Mouse (Mus musculus) G1E (cell line): ENCODE measurements around the gene Cubn. TPM values are rescaled to one million over a fixed set of nuclear protein-coding genes. Genes with fewer than 3 reads are reported as not detected.

Source experiments
- ATAC-seq: 2 replicates; pipeline ENCODE4 v1.8.0; 2016; ENCODE audit warnings: mild to moderate bottlenecking; ENCODE audit not compliant: insufficient number of reproducible peaks, poor library complexity, low FRiP score, severe bottlenecking; ENCODE audit errors: extremely low read depth
- DNase-seq: peaks from one replicate; pipeline ENCODE4 v3.0.0; 2012; ENCODE audit warnings: low spot score
- H3K27me3 ChIP-seq: 2 replicates; pipeline ENCODE4 v1.6.1; 2012; ENCODE audit warnings: mild to moderate bottlenecking, low read length, inconsistent platforms; ENCODE audit not compliant: insufficient read depth
- H3K36me3 ChIP-seq: replicated peaks from 2 replicates; pipeline ENCODE3; 2012; ENCODE audit warnings: mild to moderate bottlenecking, inconsistent platforms
- H3K4me1 ChIP-seq: 2 replicates; pipeline ENCODE4 v1.6.1; 2012; ENCODE audit warnings: low read depth, low read length, inconsistent platforms, mixed read lengths; ENCODE audit not compliant: insufficient read depth
- H3K4me3 ChIP-seq: 2 replicates; pipeline ENCODE4 v1.5.1; 2012; ENCODE audit warnings: low read depth, mild to moderate bottlenecking, inconsistent platforms, low read length, moderate library complexity, mixed read lengths
- H3K9me3 ChIP-seq: replicated peaks from 2 replicates; pipeline ENCODE4 v1.6.1; 2012; ENCODE audit warnings: inconsistent platforms
- CTCF ChIP-seq: IDR thresholded peaks from 2 replicates; pipeline ENCODE4 v1.5.1; 2012; ENCODE audit warnings: low read depth, low read length, inconsistent platforms, mixed read lengths
- GATA1 ChIP-seq: IDR thresholded peaks from 2 replicates; pipeline ENCODE4 v1.6.1; 2012; ENCODE audit warnings: borderline replicate concordance, low read length, inconsistent platforms, mixed read lengths
- GATA2 ChIP-seq: IDR thresholded peaks from 2 replicates; pipeline ENCODE4 v1.6.1; 2012; ENCODE audit warnings: low read depth, low read length, inconsistent platforms, borderline replicate concordance
- POLR2AphosphoS5 ChIP-seq: IDR thresholded peaks from 2 replicates; pipeline ENCODE4 v1.6.1; 2012; ENCODE audit warnings: low read depth, low read length, inconsistent platforms; ENCODE audit not compliant: insufficient replicate concordance
- TAL1 ChIP-seq: conservative IDR thresholded peaks from 2 replicates; pipeline ENCODE4 v1.6.1; 2012; ENCODE audit warnings: low read depth, low read length, inconsistent platforms, mixed read lengths
- polyA plus RNA-seq: library from polyadenylated mRNA; stranded (reverse); fragments of >175 nt; gene quantifications from 2 replicates; pipeline ENCODE4 v1.2.3, GENCODE M21; 2012
- total RNA-seq, 2 experiments: library from RNA; stranded (forward) in 1 of 2; stranded (reverse) in 1 of 2; fragments of 200-1000 nt in 1 of 2; fragments of >200 nt in 1 of 2; fragmentation: Nextera tagmentation in 1 of 2; gene quantifications; 2 replicates each; pipeline ENCODE4 v1.2.3; 2014 to 2017

Gene Cubn
- total and polyA plus RNA-seq, 3 experiments, result 0.16 TPM; not detected in 2

DNA sequence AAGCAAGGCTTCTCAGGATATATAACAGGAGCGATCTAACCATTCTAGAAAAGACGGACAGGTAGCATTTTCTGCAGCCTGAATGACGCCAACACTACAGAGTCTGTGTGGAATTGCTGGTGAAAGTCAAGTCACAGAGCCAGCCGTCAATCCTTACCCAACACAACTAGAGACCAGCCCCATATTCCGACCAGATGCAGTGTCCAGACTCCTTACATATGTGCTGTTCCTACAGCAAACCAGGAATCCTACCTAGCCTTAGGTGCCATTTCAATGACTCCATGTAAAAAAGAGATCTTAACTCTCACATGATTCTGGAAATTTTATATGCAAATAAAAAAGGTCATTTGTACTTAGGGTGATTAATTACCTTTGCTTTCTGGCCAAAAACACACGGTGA is 259.3 kb downstream of the Cubn start:
- H3K4me1 ChIP-seq, result no peaks in the 10 kb centered on the region
- no peak for DNase-seq
- H3K9me3 ChIP-seq, result no peaks in the 10 kb centered on the region
- no peak for ATAC-seq
- no peaks in the 10 kb centered on the region for H3K27me3 ChIP-seq
- no peak overlapping the region for H3K4me3 ChIP-seq
- TF ChIP-seq GATA2 (no peak), TAL1 (no peak), GATA1 (no peak), CTCF (no peak)
- H3K36me3 ChIP-seq, result no peaks in the 10 kb centered on the region

DNA sequence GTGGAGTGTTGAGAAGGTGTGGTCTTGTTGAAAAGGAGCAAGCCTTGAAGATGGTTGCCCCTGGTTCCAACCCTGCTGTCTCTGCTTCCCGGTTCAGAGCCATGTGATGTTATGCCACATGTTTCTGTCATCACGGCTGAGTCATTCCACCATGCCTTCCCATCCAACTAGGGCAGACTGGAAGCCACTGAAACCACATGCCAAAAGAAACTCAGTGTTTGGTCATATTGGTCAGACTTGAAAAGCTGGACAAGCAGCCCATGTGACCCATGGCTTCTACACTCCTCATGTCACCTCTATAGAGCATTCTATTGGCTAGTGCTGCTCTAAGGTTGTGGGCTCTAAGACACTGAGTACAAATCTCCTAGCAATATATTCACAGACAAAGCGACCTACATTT is 261.9 kb downstream of the Cubn start:
- H3K4me1 ChIP-seq, result no peaks in the 10 kb centered on the region
- H3K9me3 ChIP-seq, result no peaks in the 10 kb centered on the region
- H3K36me3 ChIP-seq, result no peaks in the 10 kb centered on the region
- DNase-seq, result no peak
- no peaks in the 10 kb centered on the region for H3K27me3 ChIP-seq
- no peak overlapping the region for H3K4me3 ChIP-seq
- no peak for ATAC-seq
- TF ChIP-seq GATA1, result no peak
- no peak for TF ChIP-seq TAL1
- no peak for TF ChIP-seq CTCF
- TF ChIP-seq GATA2, result no peak
- TF ChIP-seq POLR2AphosphoS5, result no peak

Other genes with a start within 250 kb of the Cubn start
- gene Rsu1, start 220.4 kb downstream of the Cubn start, total RNA-seq (2014; fragmentation: Nextera tagmentation), result 55.5 and 62.5 TPM in 2 replicates
- 54.5 and 58.6 TPM in 2 replicates for gene Rsu1, start 220.4 kb downstream of the Cubn start, total RNA-seq (2017)
- 3.0 and 3.3 TPM in 2 replicates for gene Rsu1, start 220.4 kb downstream of the Cubn start, polyA plus RNA-seq
- gene Trdmt1, start 52.9 kb upstream of the Cubn start, total RNA-seq (2014; fragmentation: Nextera tagmentation), result 20.2 and 22.4 TPM in 2 replicates
- gene Trdmt1, start 52.9 kb upstream of the Cubn start, total RNA-seq (2017), result 7.3 and 9.1 TPM in 2 replicates
- gene Trdmt1, start 52.9 kb upstream of the Cubn start, polyA plus RNA-seq, result 0.44 and 0.56 TPM in 2 replicates
- 222 and 227 TPM in 2 replicates for gene Vim, start 82.1 kb upstream of the Cubn start, total RNA-seq (2014; fragmentation: Nextera tagmentation)
- 1,355 and 1,410 TPM in 2 replicates for gene Vim, start 82.1 kb upstream of the Cubn start, total RNA-seq (2017)
- 451 and 565 TPM in 2 replicates for gene Vim, start 82.1 kb upstream of the Cubn start, polyA plus RNA-seq